Mouse (Mus musculus) kidney, postnatal 4 days (tissue): ENCODE measurements around the gene Epha5.

Experiments
- DNase-seq, 2 experiments: peaks; one replicate each; pipeline ENCODE4 v3.0.0; 2021; ENCODE audit warnings: mixed read lengths in 2 of 2

Gene Epha5

GRCm38 (mm10) chr5:84417062-84417879 lies at the start of gene Epha5:
Gene Epha5 (minus strand): TSS chr5:84417382.
- DNase-seq = peak; percentile 73 to 78

GRCm38 (mm10) chr5:84456216-84456615 lies 39.0 kb upstream of the Epha5 start:
- DNase-seq = no peak

GRCm38 (mm10) chr5:84454641-84455040 lies 37.5 kb upstream of the Epha5 start:
- no peak for DNase-seq

GRCm38 (mm10) chr5:84453839-84454238 lies 36.7 kb upstream of the Epha5 start:
- DNase-seq = no peak

- no peak for DNase-seq
Observed at GRCm38 (mm10) chr5:84440232-84440631, 23.1 kb upstream of the Epha5 start.

- peak; percentile 2 to 5 for DNase-seq
Observed at GRCm38 (mm10) chr5:84415961-84416821, 991 bp downstream of the Epha5 start.

- no peak for DNase-seq
Observed at GRCm38 (mm10) chr5:84414931-84415431, 2.2 kb downstream of the Epha5 start.

- DNase-seq = no peak
Observed at GRCm38 (mm10) chr5:84413026-84413425, 4.2 kb downstream of the Epha5 start.

- no peak for DNase-seq
Observed at GRCm38 (mm10) chr5:84408370-84408769, 8.8 kb downstream of the Epha5 start.

- no peak for DNase-seq
Observed at GRCm38 (mm10) chr5:84397085-84397484, 20.1 kb downstream of the Epha5 start.

- no peak for DNase-seq
Observed at GRCm38 (mm10) chr5:84365334-84365733, 51.8 kb downstream of the Epha5 start.

- no peak for DNase-seq
Observed at GRCm38 (mm10) chr5:84359430-84359829, 57.8 kb downstream of the Epha5 start.

GRCm38 (mm10) chr5:84353069-84353468 lies 64.1 kb downstream of the Epha5 start:
- DNase-seq = no peak

GRCm38 (mm10) chr5:84346728-84347499 lies 70.3 kb downstream of the Epha5 start:
- no peak for DNase-seq

GRCm38 (mm10) chr5:84335834-84336465 lies 81.2 kb downstream of the Epha5 start:
- DNase-seq = no peak

- DNase-seq = no peak
Observed at GRCm38 (mm10) chr5:84334481-84334880, 82.7 kb downstream of the Epha5 start.

GRCm38 (mm10) chr5:84331631-84332030 lies 85.6 kb downstream of the Epha5 start:
- no peak for DNase-seq

GRCm38 (mm10) chr5:84320553-84320952 lies 96.6 kb downstream of the Epha5 start:
- DNase-seq = no peak

- no peak for DNase-seq
Observed at GRCm38 (mm10) chr5:84320138-84320537, 97.0 kb downstream of the Epha5 start.

GRCm38 (mm10) chr5:84318814-84319340 lies 98.3 kb downstream of the Epha5 start:
- DNase-seq = no peak

GRCm38 (mm10) chr5:84317839-84318238 lies 99.3 kb downstream of the Epha5 start:
- DNase-seq = no peak

GRCm38 (mm10) chr5:84313619-84314018 lies 103.6 kb downstream of the Epha5 start:
- no peak for DNase-seq
